10 mouse cellular contexts compared by ENCODE assay signal in the genomic region with DNA sequence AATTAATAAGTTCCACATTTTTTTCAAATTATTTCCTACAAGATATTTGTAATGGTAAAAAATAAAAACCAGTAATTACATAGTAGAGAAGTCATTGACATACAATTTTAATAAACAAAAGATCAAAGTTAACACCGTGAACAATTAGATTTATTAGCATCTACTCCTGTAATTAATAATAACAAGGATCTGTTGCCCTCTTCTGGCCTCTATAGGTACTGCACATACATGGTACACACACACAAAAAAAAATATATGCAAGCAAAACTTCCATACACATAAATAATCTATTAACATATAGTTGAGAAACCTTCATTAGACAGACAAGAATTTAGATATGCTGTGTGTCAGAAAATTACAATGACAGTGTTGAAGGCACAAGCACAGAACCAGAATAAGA. TPM values are rescaled to one million over a fixed set of nuclear protein-coding genes. Genes with fewer than 3 reads are reported as not detected.
DNase-seq lines count a peak whose midpoint lies in the region; ATAC-seq and TF ChIP-seq lines count a peak whose summit lies in the region.
"Had no signal": no experiment of that assay in that cellular context is flagged by ENCODE, and none has a peak within 500 bp of the region (broad histone marks: within the 10 kb centered on the region; RNA-seq: fewer than 3 reads in every experiment).

No protein-coding gene starts in this region.

- H3K9me3 ChIP-seq in liver, postnatal 0 days (ENCODE audit: low read length): no peaks in the 10 kb centered on the region
- no peaks in the 10 kb centered on the region for H3K9me3 ChIP-seq in liver, embryonic 11.5 days (ENCODE audit: control insufficient read depth, low read length)

- TF ChIP-seq CTCF in gastrocnemius, adult 2 months (IDR thresholded peaks at IDR 0.05): peak; percentile 37; the same call in 1 of the 2 replicates
- TF ChIP-seq CTCF in liver, postnatal 0 days (IDR thresholded peaks at IDR 0.05; ENCODE audit: low read depth): peak; percentile 49

- DNase-seq in gastrocnemius, adult 2 months: no peak
- no peak for DNase-seq in gastrocnemius, adult 18-20 months (ENCODE audit: low spot score)
- no peak for DNase-seq in liver, postnatal 0 days
- no peak for DNase-seq in liver, embryonic 11.5 days (ENCODE audit: low spot score)
- peak; percentile 20 for DNase-seq in ES-CJ7 (ENCODE audit: low read depth, low spot score)
- peak; percentile 76 for DNase-seq in naive thymus-derived CD4-positive, alpha-beta T cell, adult 2 months (ENCODE audit: low read depth)
- no peak for DNase-seq in left cerebral cortex, adult 11 months (ENCODE audit: low spot score)
- DNase-seq in gastrocnemius, postnatal 25 days: no peak
- DNase-seq: cerebellum, adult 18-20 months had no signal

- H3K36me3 ChIP-seq in liver, postnatal 0 days (replicated peaks; ENCODE audit: insufficient read depth, low read length): no peaks in the 10 kb centered on the region
- no peaks in the 10 kb centered on the region for H3K36me3 ChIP-seq in liver, embryonic 11.5 days (ENCODE audit: control insufficient read depth, insufficient read depth, low read length)

- no peak overlapping the region for H3K4me3 ChIP-seq in gastrocnemius, adult 2 months
- H3K4me3 ChIP-seq in liver, postnatal 0 days (ENCODE audit: low read depth, low read length): no peak overlapping the region
- no peak overlapping the region for H3K4me3 ChIP-seq in liver, embryonic 11.5 days (ENCODE audit: low read depth, low read length)

- intact Hi-C loops in gastrocnemius, adult 2 months (cut with DNase I): no loop called here

- H3K9ac ChIP-seq in liver, postnatal 0 days (replicated peaks): no peak overlapping the region
- H3K9ac ChIP-seq in liver, embryonic 11.5 days (ENCODE audit: low read depth, low read length): no peak overlapping the region

- no peaks in the 10 kb centered on the region for H3K27me3 ChIP-seq in liver, postnatal 0 days (ENCODE audit: insufficient read depth, low read length)
- no peaks in the 10 kb centered on the region for H3K27me3 ChIP-seq in liver, embryonic 11.5 days (replicated peaks; ENCODE audit: control insufficient read depth, insufficient read depth, low read length)

- 81% methylated on average over 1 of the region's 1 CpGs for WGBS in liver, postnatal 0 days (ENCODE audit: insufficient replicate concordance)
- WGBS in liver, embryonic 11.5 days: 88% methylated on average over 1 of the region's 1 CpGs

- H3K4me1 ChIP-seq in liver, postnatal 0 days (ENCODE audit: insufficient read depth): no peaks in the 10 kb centered on the region
- no peaks in the 10 kb centered on the region for H3K4me1 ChIP-seq in liver, embryonic 11.5 days (replicated peaks; ENCODE audit: control insufficient read depth, insufficient read depth, low read length)

- no peak for ATAC-seq in liver, postnatal 0 days
- no peak for ATAC-seq in liver, embryonic 11.5 days (replicated peaks; ENCODE audit: low FRiP score)

- H3K27ac ChIP-seq in gastrocnemius, adult 2 months: no peak overlapping the region
- no peak overlapping the region for H3K27ac ChIP-seq in liver, postnatal 0 days (ENCODE audit: low read depth)
- no peak overlapping the region for H3K27ac ChIP-seq in liver, embryonic 11.5 days (ENCODE audit: low read depth, low read length)

- H3K4me2 ChIP-seq in liver, postnatal 0 days (ENCODE audit: low read depth, low read length): no peak overlapping the region
- H3K4me2 ChIP-seq in liver, embryonic 11.5 days: no peak overlapping the region
- H3K4me2 ChIP-seq: heart, embryonic 11.5 days had no signal

- TF ChIP-seq EP300 in liver, postnatal 0 days (IDR thresholded peaks at IDR 0.05; ENCODE audit: low read depth): no peak

RNA-seq across cellular contexts. Expression of a gene that starts 43.6 kb away (rescaled TPM):
- total RNA-seq in gastrocnemius, adult 2 months (2021): 1 to 10 TPM; 2.5 to 3.3 TPM
- total RNA-seq in gastrocnemius, adult 18-20 months (2021): 1 to 10 TPM; 1.9 to 2.6 TPM
- polyA plus RNA-seq in liver, postnatal 0 days (2015; fragmentation: Nextera tagmentation; extraction: Ambion mirVana): 1.1 and 1.9 TPM in 2 replicates
- 2.5 and 2.8 TPM in 2 replicates for polyA plus RNA-seq in liver, embryonic 11.5 days (2014; fragmentation: Nextera tagmentation; extraction: Ambion mirVana)
- total RNA-seq in gastrocnemius, postnatal 25 days (2021): 1 to 10 TPM; 2.0 to 2.6 TPM

Comparison
In these comparisons a context has a peak if more than half of its experiments do, and no peak if none do; other contexts are left out.
1. DNase-seq: peak in ES-CJ7 (single experiment) and naive thymus-derived CD4-positive, alpha-beta T cell, adult 2 months (single experiment); none in gastrocnemius, adult 2 months (single experiment), gastrocnemius, adult 18-20 months (single experiment), liver, postnatal 0 days (single experiment), liver, embryonic 11.5 days (single experiment), left cerebral cortex, adult 11 months (single experiment) and gastrocnemius, postnatal 25 days (single experiment).